Mouse (Mus musculus) cortical plate, adult 2 months (tissue): ENCODE measurements around the gene Hmgcr.

Experiments
- CTCF ChIP-seq: fragments of 200-500 bp; IDR thresholded peaks from 2 replicates; pipeline ENCODE4 v1.5.1; 2011; ENCODE audit warnings: mild to moderate bottlenecking, control low read depth, low read length; ENCODE audit not compliant: insufficient read depth; ENCODE audit errors: extremely low read depth
- POLR2A ChIP-seq: fragments of 200-500 bp; IDR thresholded peaks from 2 replicates; pipeline ENCODE4 v1.6.1; 2011; ENCODE audit warnings: mild to moderate bottlenecking, low read length, control low read depth; ENCODE audit not compliant: insufficient read depth; ENCODE audit errors: extremely low read depth

GRCm38 (mm10) chr13:96614615-96615014, 56.1 kb downstream of the Hmgcr start:
- no peak for TF ChIP-seq CTCF
- TF ChIP-seq POLR2A = no peak
